Mouse (Mus musculus) forebrain, embryonic 11.5 days (tissue): ENCODE measurements around the gene Snx32. TPM values are rescaled to one million over a fixed set of nuclear protein-coding genes. Genes with fewer than 3 reads are reported as not detected.
A peak's percentile ranks its signal among the peaks of the same experiment; 100 is the strongest.

Experiments used
- ATAC-seq: fragments of 200-750 bp; cut with Nextera tagmentation; replicated peaks from 2 replicates; pipeline ENCODE4 v1.8.0; 2017; ENCODE audit warnings: moderate TSS enrichment; ENCODE audit not compliant: low FRiP score
- DNase-seq: peaks from one replicate; pipeline ENCODE4 v3.0.0-alpha.2; 2017; ENCODE audit warnings: low spot score
- H3K27ac ChIP-seq: fragments of 300-500 bp; sonication (generic); 2 replicates; pipeline ENCODE4 v1.5.1; 2014; ENCODE audit warnings: low read depth, low read length
- H3K27me3 ChIP-seq: fragments of 300-500 bp; sonication (generic); 2 replicates; pipeline ENCODE4 v1.6.1; 2014; ENCODE audit warnings: mild to moderate bottlenecking, low read length, mixed read lengths; ENCODE audit not compliant: control insufficient read depth, insufficient read depth
- H3K36me3 ChIP-seq: fragments of 300-500 bp; sonication (generic); 2 replicates; pipeline ENCODE4 v1.6.1; 2014; ENCODE audit warnings: mild to moderate bottlenecking, low read length, moderate library complexity, mixed read lengths; ENCODE audit not compliant: control insufficient read depth, insufficient read depth
- H3K4me1 ChIP-seq: fragments of 300-500 bp; sonication (generic); replicated peaks from 2 replicates; pipeline ENCODE4 v1.6.1; 2014; ENCODE audit warnings: low read length, mixed read lengths; ENCODE audit not compliant: control insufficient read depth, insufficient read depth
- H3K4me2 ChIP-seq: fragments of 300-500 bp; sonication (generic); 2 replicates; pipeline ENCODE4 v1.6.1; 2014; ENCODE audit warnings: low read depth, mild to moderate bottlenecking, low read length, moderate library complexity, mixed read lengths; ENCODE audit not compliant: severe bottlenecking
- H3K4me3 ChIP-seq: fragments of 300-500 bp; sonication (generic); 2 replicates; pipeline ENCODE4 v1.5.1; 2014; ENCODE audit warnings: low read depth, low read length
- H3K9ac ChIP-seq: fragments of 300-500 bp; sonication (generic); 2 replicates; pipeline ENCODE4 v1.6.1; 2014; ENCODE audit warnings: low read length
- H3K9me3 ChIP-seq: fragments of 300-500 bp; sonication (generic); 2 replicates; pipeline ENCODE4 v1.6.1; 2016; ENCODE audit warnings: low read length, mixed read lengths; ENCODE audit not compliant: control insufficient read depth
- WGBS: fragments of 180-500 bp; shearing (Covaris S2); extraction: QIAGEN DNeasy Blood & Tissue Kit; methylation state at CpG from one replicate; pipeline ENCODE4 v1.1.7; 2014; 5-methylcytosine and 5-hydroxymethylcytosine counted together
- polyA plus RNA-seq: library from polyadenylated mRNA; unstranded; fragments of >200 nt; fragmentation: Nextera tagmentation; extraction: Ambion mirVana; gene quantifications from 2 replicates; pipeline ENCODE4 v1.2.1, GENCODE M21; 2014

The Snx32 gene
- polyA plus RNA-seq, 1 experiment from 2014 or later, result 15.9 TPM

- Histone ChIP-seq H3K4me1 (no peaks in the 10 kb centered on the region), H3K9ac (no peak overlapping the region), H3K4me3 (no peak overlapping the region), H3K27ac (no peak overlapping the region), H3K9me3 (no peaks in the 10 kb centered on the region), H3K36me3 (no peaks in the 10 kb centered on the region), H3K27me3 (no peaks in the 10 kb centered on the region), H3K4me2 (no peak overlapping the region)
- WGBS, result 80% methylated on average over 8 of the region's 8 CpGs
- ATAC-seq (no peak), DNase-seq (no peak)
Observed at GRCm38 (mm10) chr19:5516906-5517505, 6.7 kb upstream of the Snx32 start.

GRCm38 (mm10) chr19:5515840-5516777, 5.8 kb upstream of the Snx32 start:
- ATAC-seq (no peak), DNase-seq (no peak)
- Histone ChIP-seq H3K36me3 (no peaks in the 10 kb centered on the region), H3K4me2 (no peak overlapping the region), H3K9ac (no peak overlapping the region), H3K4me3 (no peak overlapping the region), H3K9me3 (no peaks in the 10 kb centered on the region), H3K27me3 (no peaks in the 10 kb centered on the region), H3K27ac (no peak overlapping the region), H3K4me1 (peaks cover under 1% of the 10 kb centered on the region; the same call in 1 of the 2 replicates)
- WGBS, result 81% methylated on average over 7 of the region's 7 CpGs

DNA sequence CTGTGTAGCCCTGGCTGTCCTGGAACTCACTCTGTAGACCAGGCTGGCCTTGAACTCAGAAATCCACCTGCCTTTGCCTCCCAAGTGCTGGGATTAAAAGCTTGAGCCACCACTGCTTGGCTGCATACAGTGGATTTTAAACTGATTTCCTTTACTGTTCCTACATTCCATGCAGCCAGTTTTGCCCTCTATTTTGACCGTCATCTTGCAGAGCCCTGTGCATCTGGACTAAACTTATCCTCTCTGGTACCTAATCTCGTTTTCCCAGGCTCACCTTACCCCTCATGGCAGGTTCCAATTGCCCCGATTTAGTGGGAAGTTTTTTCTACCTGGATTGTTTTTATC, 2.6 kb upstream of the Snx32 start:
- Histone ChIP-seq H3K27ac (no peak overlapping the region), H3K4me2 (no peak overlapping the region), H3K27me3 (no peaks in the 10 kb centered on the region), H3K4me1 (peaks cover 6% of the 10 kb centered on the region), H3K4me3 (no peak overlapping the region), H3K9ac (no peak overlapping the region), H3K36me3 (no peaks in the 10 kb centered on the region), H3K9me3 (no peaks in the 10 kb centered on the region; the same call in 1 of the 2 replicates)
- DNase-seq (no peak), ATAC-seq (no peak)
- 84% methylated on average over 3 of the region's 3 CpGs for WGBS

DNA sequence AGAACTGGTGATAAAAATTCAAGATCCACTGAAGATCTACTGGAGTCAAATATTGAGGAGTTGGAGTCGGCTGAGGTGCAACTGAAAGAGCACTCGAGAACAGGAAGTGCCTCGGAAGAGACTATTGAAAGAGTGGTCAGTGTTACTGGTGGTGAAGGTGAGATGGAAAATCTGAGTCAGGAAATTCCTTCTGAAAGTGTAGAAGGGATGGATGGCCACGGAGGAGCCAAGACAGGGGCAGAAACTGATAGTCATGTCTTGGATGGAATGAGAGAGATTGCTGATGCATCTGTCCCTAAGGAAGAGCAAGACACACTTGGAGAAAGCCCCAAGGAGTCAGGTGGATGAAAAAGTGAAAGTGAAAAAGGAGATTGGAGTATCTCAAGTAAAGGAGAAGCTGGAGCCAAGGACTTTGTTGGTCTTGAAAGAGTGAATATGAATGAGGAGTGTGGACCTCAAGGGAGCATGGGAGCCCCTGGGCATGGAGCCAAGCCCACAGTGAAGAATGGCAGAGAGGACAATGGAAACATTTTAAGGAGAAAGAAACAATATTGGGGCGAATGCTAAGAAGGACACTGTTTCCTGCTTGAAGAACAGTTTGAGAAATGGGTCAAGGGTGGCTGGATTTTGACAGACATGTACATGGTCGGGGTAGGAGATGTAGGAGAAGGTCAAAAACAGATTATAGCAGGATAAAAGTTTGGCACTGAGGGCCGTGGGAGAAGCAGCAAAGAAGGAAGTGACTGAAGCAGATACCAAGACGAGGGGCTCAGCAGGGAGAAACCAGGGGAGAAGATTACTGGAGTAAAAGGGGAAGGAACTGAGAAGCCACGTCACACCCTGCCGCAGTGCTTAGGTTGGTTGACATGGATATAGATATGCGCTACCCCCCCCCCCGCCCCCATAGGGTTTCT, 2.0 kb upstream of the Snx32 start:
- H3K9me3 ChIP-seq, result no peaks in the 10 kb centered on the region; the same call in 1 of the 2 replicates
- peaks cover 6% of the 10 kb centered on the region for H3K4me1 ChIP-seq
- H3K9ac ChIP-seq, result no peak overlapping the region
- H3K36me3 ChIP-seq, result no peaks in the 10 kb centered on the region
- no peaks in the 10 kb centered on the region for H3K27me3 ChIP-seq
- DNase-seq (no peak), ATAC-seq (no peak)
- 88% methylated on average over 12 of the region's 12 CpGs for WGBS
- no peak overlapping the region for H3K4me3 ChIP-seq
- H3K27ac ChIP-seq, result no peak overlapping the region
- H3K4me2 ChIP-seq, result no peak overlapping the region

DNA sequence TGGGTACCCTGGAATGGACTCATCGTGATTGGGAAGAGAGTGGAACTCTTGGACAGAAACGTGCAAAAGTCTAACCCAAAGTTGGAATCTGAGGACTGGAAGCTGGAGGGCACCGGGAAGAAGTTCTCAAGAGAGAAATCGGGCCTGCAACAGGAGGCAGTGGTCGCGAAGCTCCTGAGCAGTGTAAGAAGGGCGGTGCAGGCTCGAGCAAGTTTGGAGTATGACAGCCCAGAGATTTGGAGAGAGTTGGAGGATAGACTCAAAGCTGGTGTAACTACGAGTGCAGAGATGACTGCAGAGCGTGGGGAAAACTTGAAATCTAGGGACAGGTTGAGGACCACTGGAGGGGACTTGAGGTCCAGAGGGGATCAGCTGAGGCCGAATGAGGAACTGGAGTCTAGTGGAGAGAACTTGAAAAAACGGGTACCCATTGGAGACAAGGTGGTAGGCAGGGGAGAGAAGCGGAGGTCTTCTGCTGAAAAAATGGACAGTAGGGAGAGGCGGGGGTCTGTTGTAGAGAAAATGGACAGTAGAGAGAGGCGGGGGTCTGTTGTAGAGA, 815 bp upstream of the Snx32 start:
- WGBS, result 49% methylated on average over 14 of the region's 15 CpGs
- ATAC-seq (peak; percentile 18; the same call in 1 of the 2 replicates), DNase-seq (no peak)
- Histone ChIP-seq H3K4me1 (peaks cover 6% of the 10 kb centered on the region), H3K27ac (no peak overlapping the region), H3K36me3 (no peaks in the 10 kb centered on the region), H3K27me3 (no peaks in the 10 kb centered on the region), H3K4me2 (peak overlapping the region; percentile 71), H3K9me3 (no peaks in the 10 kb centered on the region; the same call in 1 of the 2 replicates), H3K9ac (peak overlapping the region; percentile 68), H3K4me3 (peak overlapping the region; percentile 42)

DNA sequence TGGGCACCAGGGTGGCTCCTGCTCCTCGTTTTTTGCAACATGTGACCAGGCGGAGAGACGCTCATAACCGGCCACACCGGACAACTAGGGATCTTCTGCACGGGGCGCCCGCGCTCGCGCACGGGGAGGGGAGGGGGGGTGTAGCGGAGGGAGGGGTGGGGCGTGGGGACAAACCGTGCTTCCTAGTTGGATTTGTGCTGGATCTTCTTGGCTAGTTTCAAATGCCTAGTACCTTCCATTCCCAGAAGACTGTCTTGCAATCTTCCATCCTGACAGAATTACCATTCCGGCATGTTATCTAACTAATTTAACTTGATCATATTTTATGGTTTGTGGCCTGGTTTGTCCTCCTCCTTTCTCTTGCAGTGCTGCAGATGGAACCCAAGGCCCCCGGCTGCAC, 6.7 kb downstream of the Snx32 start, which contains the start of gene 1700020D05Rik:
Gene 1700020D05Rik, minus strand, starts transcription at position 101 of the 400 bp plus-strand sequence.
- H3K4me2 ChIP-seq, result no peak within 1 kb of the TSS
- H3K9me3 ChIP-seq, result no peaks in the 10 kb centered on the region; the same call in 1 of the 2 replicates
- H3K27me3 ChIP-seq, result no peaks in the 10 kb centered on the region
- WGBS, result 65% methylated on average over 17 of the region's 17 CpGs
- H3K27ac ChIP-seq, result no peak within 1 kb of the TSS
- no peaks in the 10 kb centered on the region for H3K4me1 ChIP-seq
- no peak within 1 kb of the TSS for H3K4me3 ChIP-seq
- H3K9ac ChIP-seq, result no peak within 1 kb of the TSS
- no peak for ATAC-seq
- no peaks in the 10 kb centered on the region for H3K36me3 ChIP-seq
- DNase-seq, result no peak

GRCm38 (mm10) chr19:5500330-5500875, 9.9 kb downstream of the Snx32 start:
- H3K4me3 ChIP-seq, result no peak overlapping the region
- no peaks in the 10 kb centered on the region for H3K9me3 ChIP-seq
- no peaks in the 10 kb centered on the region for H3K4me1 ChIP-seq
- ATAC-seq, result no peak
- H3K9ac ChIP-seq, result no peak overlapping the region
- no peak overlapping the region for H3K4me2 ChIP-seq
- no peak for DNase-seq
- H3K36me3 ChIP-seq, result peaks cover 3% of the 10 kb centered on the region; the same call in 1 of the 2 replicates
- H3K27me3 ChIP-seq, result no peaks in the 10 kb centered on the region
- 87% methylated on average over 2 of the region's 2 CpGs for WGBS
- no peak overlapping the region for H3K27ac ChIP-seq

DNA sequence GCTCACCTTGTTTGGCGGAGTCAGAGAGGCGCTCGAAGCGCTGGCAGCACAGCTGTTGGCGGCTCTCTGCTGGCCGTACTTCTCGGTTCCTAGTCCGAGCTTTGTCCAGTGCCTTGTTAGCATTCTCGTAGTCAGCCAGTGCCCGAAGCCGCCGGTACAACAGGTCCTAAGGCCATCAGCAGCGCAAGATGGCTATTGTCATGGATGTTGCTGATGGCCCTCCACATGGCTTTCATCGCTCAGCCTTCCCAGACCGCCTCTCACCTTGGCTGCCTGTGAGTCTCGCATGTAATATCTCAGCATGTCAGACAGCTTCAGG, 14.3 kb downstream of the Snx32 start:
- Histone ChIP-seq H3K27me3 (no peaks in the 10 kb centered on the region), H3K36me3 (peaks cover 12% of the 10 kb centered on the region), H3K4me3 (no peak overlapping the region), H3K27ac (no peak overlapping the region), H3K4me2 (no peak overlapping the region), H3K9me3 (no peaks in the 10 kb centered on the region), H3K4me1 (peaks cover 4% of the 10 kb centered on the region; the same call in 1 of the 2 replicates), H3K9ac (no peak overlapping the region)
- 90% methylated on average over 16 of the region's 16 CpGs for WGBS
- DNase-seq (no peak), ATAC-seq (no peak)
